Mouse (Mus musculus): Measurements from ENCODE around the gene Hoxc13. TPM values are rescaled to one million over a fixed set of nuclear protein-coding genes. Genes with fewer than 3 reads are reported as not detected.

Gene Hoxc13
- polyA plus RNA-seq (2014; fragmentation: Nextera tagmentation; extraction: Ambion mirVana): not detected in 2 replicates

DNA sequence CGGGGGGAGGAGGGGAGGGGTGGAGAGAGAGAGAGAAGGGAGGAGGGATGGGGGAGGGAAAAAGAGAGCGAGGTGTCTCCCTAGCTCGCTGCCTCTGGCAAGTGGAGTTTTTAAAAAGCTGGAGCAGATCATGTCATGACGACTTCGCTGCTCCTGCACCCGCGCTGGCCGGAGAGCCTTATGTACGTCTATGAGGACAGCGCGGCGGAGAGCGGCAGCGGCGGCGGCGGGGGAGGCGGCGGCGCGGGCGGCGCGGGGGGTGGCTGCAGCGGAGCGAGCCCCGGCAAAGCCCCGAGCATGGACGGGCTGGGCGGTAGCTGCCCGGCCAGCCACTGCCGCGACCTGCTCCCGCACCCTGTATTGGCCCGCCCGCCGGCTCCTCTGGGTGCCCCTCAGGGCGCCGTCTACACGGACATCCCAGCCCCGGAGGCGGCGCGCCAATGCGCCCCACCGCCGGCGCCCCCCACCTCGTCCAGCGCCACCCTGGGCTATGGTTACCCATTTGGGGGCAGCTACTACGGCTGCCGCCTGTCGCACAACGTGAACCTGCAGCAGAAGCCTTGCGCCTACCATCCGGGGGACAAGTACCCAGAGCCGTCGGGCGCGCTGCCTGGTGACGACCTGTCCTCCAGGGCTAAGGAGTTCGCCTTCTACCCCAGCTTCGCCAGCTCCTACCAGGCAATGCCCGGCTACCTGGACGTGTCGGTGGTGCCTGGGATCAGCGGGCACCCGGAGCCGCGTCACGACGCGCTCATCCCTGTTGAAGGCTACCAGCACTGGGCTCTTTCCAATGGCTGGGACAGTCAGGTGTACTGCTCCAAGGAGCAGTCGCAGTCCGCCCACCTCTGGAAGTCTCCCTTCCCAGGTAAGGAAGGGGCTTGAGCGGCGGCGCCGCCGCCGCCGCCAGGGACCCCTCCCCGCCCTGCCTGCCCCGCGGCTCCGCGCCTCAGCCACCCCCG, at the start of gene Hoxc13:
TSS of gene Hoxc13 (plus strand) at position 51 of the 959 bp plus-strand sequence.
- Histone ChIP-seq H3K27ac (ENCODE audit: low read depth) (no peak within 1 kb of the TSS), H3K9ac (no peak within 1 kb of the TSS), H3K4me3 (ENCODE audit: low read depth, low read length) (peak within 1 kb of the TSS; percentile 13; the same call in 1 of the 2 replicates), H3K9me3 (ENCODE audit: low read depth, low read length) (no peaks in the 10 kb centered on the region), H3K4me1 (ENCODE audit: insufficient read depth) (no peaks in the 10 kb centered on the region), H3K4me2 (peak within 1 kb of the TSS; percentile 46; the same call in 1 of the 2 replicates), H3K36me3 (ENCODE audit: insufficient read depth) (no peaks in the 10 kb centered on the region), H3K27me3 (ENCODE audit: insufficient read depth, low read length) (peaks cover 99% of the 10 kb centered on the region)
- 2% methylated on average over 72 of the region's 88 CpGs for WGBS
- DNase-seq (peak; percentile 31), ATAC-seq (ENCODE audit: insufficient read depth) (peak; percentile 36)
- TF ChIP-seq CTCF (IDR thresholded peaks at IDR 0.05; ENCODE audit: low read depth): no peak

DNA sequence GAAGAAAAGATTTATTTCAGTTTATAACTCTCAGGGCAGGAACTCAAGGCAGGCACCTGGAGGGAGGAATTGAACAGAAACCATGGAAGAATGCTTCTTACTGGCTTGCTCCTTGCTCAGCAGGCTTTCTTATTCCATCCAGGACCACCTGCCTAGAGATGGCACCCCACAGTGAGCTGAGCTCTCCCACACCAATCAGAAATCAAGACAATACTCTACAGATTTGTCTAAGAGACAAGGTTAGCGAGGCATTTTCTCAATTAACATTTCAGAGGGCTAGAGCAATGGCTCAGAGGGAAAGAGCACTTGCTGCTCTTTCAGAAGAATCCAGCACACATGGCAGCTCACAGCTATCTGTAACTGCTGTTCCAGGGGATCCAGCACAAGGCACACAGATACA, 35.1 kb upstream of the Hoxc13 start:
- no peak for TF ChIP-seq CTCF (IDR thresholded peaks at IDR 0.05; ENCODE audit: low read depth)
- DNase-seq (no peak), ATAC-seq (ENCODE audit: insufficient read depth) (no peak)
- H3K36me3 ChIP-seq (ENCODE audit: insufficient read depth): no peaks in the 10 kb centered on the region
- H3K4me3 ChIP-seq (ENCODE audit: low read depth, low read length): no peak overlapping the region
- no peaks in the 10 kb centered on the region for H3K9me3 ChIP-seq (ENCODE audit: low read depth, low read length)
- H3K27ac ChIP-seq (ENCODE audit: low read depth): no peak overlapping the region
- no peak overlapping the region for H3K4me2 ChIP-seq
- H3K9ac ChIP-seq: no peak overlapping the region
- H3K27me3 ChIP-seq (ENCODE audit: insufficient read depth, low read length): no peaks in the 10 kb centered on the region
- WGBS: 44% methylated on average over 1 of the region's 1 CpGs
- H3K4me1 ChIP-seq (ENCODE audit: insufficient read depth): no peaks in the 10 kb centered on the region

DNA sequence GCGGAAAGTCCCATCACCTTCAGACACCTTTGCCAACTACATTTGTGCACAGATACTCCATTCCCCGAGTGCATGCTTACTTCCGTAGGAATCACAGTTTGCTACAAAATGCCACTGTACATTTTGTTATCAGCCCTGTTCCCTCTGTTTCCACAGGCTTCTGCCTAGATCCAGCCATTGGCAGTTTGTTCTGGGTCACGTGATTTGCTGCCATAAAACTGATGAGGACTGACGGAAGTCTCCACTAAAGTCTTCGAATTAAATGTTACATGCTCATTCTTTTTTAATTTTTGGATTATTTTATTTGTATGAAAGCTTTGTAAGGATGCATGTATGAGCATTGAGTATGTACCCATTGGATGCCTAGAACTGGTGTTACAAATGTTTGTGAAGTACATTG, 25.8 kb upstream of the Hoxc13 start:
- no peak overlapping the region for H3K9ac ChIP-seq
- H3K4me3 ChIP-seq (ENCODE audit: low read depth, low read length): no peak overlapping the region
- H3K9me3 ChIP-seq (ENCODE audit: low read depth, low read length): no peaks in the 10 kb centered on the region
- H3K4me2 ChIP-seq: no peak overlapping the region
- no peak for ATAC-seq (ENCODE audit: insufficient read depth)
- TF ChIP-seq CTCF (IDR thresholded peaks at IDR 0.05; ENCODE audit: low read depth): no peak
- WGBS: 80% methylated on average over 6 of the region's 6 CpGs
- no peaks in the 10 kb centered on the region for H3K36me3 ChIP-seq (ENCODE audit: insufficient read depth)
- no peaks in the 10 kb centered on the region for H3K4me1 ChIP-seq (ENCODE audit: insufficient read depth)
- DNase-seq: no peak
- peaks cover 14% of the 10 kb centered on the region; the same call in 1 of the 2 replicates for H3K27me3 ChIP-seq (ENCODE audit: insufficient read depth, low read length)
- no peak overlapping the region for H3K27ac ChIP-seq (ENCODE audit: low read depth)

DNA sequence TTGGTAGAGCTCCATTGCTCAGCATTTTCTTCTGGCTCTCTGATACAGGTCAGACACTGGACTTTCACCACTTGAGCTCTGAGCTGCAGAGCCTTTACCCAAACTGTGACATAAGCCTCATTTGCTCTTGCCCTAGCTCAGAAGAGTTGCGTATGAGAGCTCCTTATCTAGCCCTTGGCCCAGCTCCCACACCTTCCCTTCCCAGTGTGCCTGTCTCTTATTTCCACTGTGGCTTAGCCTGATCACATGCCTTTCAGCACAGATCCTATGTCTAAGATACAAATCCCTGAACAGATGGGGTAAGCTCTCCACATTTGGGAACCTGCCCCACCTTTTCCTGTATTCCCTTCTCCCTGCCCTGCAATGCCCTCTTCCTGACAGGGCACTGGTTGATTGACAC, 16.0 kb upstream of the Hoxc13 start:
- ATAC-seq (ENCODE audit: insufficient read depth) (no peak), DNase-seq (no peak)
- Histone ChIP-seq H3K36me3 (ENCODE audit: insufficient read depth) (no peaks in the 10 kb centered on the region), H3K27ac (ENCODE audit: low read depth) (no peak overlapping the region), H3K4me1 (ENCODE audit: insufficient read depth) (no peaks in the 10 kb centered on the region), H3K4me2 (no peak overlapping the region), H3K4me3 (ENCODE audit: low read depth, low read length) (no peak overlapping the region), H3K9me3 (ENCODE audit: low read depth, low read length) (no peaks in the 10 kb centered on the region), H3K9ac (no peak overlapping the region), H3K27me3 (ENCODE audit: insufficient read depth, low read length) (peaks cover 60% of the 10 kb centered on the region)
- TF ChIP-seq CTCF (IDR thresholded peaks at IDR 0.05; ENCODE audit: low read depth): no peak
- WGBS: 10% methylated on average over 1 of the region's 1 CpGs

DNA sequence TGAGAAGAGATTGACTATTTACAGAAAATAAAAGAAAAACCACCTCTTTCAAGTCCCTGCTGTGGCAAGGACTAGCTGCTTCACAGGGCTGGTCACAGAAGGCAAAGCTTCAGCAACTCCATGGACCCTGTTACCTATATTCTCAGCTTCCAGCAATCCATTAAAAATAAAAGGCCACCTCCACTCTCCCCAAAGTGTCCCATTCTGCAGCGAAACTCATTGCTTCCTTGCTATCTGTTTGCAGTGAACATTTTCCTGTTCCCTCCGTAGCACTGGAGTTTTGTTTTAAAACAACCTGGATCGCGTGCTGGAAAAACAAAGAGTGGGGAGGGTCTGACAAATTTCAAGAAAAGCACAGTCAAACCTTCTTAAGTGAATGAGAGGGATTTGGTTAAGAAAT, 11.4 kb upstream of the Hoxc13 start:
- Histone ChIP-seq H3K27me3 (ENCODE audit: insufficient read depth, low read length) (peaks cover 96% of the 10 kb centered on the region), H3K36me3 (ENCODE audit: insufficient read depth) (no peaks in the 10 kb centered on the region), H3K27ac (ENCODE audit: low read depth) (no peak overlapping the region), H3K4me1 (ENCODE audit: insufficient read depth) (no peaks in the 10 kb centered on the region), H3K4me2 (no peak overlapping the region), H3K9me3 (ENCODE audit: low read depth, low read length) (no peaks in the 10 kb centered on the region), H3K4me3 (ENCODE audit: low read depth, low read length) (no peak overlapping the region), H3K9ac (no peak overlapping the region)
- no peak for DNase-seq
- WGBS: 2% methylated on average over 4 of the region's 4 CpGs
- TF ChIP-seq CTCF (IDR thresholded peaks at IDR 0.05; ENCODE audit: low read depth): no peak
- no peak for ATAC-seq (ENCODE audit: insufficient read depth)

DNA sequence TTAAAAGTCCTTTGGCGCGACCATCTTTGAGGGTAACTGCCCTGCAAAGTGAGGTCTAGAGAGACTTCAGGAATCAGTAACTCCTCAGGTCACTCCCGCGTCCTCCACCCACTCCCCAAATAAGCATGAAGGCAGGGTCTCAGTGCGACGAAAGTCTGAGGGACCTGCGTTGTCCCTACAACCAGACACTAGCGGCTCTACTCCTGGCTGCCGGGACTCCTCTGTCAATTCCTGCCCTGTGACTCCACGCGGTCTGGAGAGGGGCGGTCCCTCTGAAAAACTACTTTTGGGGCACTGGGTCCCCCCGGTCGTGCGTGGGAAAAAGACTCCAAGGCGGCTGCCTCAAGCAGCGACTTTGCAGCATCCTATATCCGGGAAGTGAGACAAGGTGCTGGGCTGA, 10.9 kb upstream of the Hoxc13 start:
- TF ChIP-seq CTCF (IDR thresholded peaks at IDR 0.05; ENCODE audit: low read depth): no peak
- DNase-seq (no peak), ATAC-seq (ENCODE audit: insufficient read depth) (no peak)
- H3K4me2 ChIP-seq: no peak overlapping the region
- no peaks in the 10 kb centered on the region for H3K4me1 ChIP-seq (ENCODE audit: insufficient read depth)
- H3K36me3 ChIP-seq (ENCODE audit: insufficient read depth): no peaks in the 10 kb centered on the region
- H3K9ac ChIP-seq: no peak overlapping the region
- no peaks in the 10 kb centered on the region for H3K9me3 ChIP-seq (ENCODE audit: low read depth, low read length)
- H3K4me3 ChIP-seq (ENCODE audit: low read depth, low read length): no peak overlapping the region
- peaks cover 96% of the 10 kb centered on the region for H3K27me3 ChIP-seq (ENCODE audit: insufficient read depth, low read length)
- under 1% methylated on average over 18 of the region's 18 CpGs for WGBS
- H3K27ac ChIP-seq (ENCODE audit: low read depth): no peak overlapping the region

DNA sequence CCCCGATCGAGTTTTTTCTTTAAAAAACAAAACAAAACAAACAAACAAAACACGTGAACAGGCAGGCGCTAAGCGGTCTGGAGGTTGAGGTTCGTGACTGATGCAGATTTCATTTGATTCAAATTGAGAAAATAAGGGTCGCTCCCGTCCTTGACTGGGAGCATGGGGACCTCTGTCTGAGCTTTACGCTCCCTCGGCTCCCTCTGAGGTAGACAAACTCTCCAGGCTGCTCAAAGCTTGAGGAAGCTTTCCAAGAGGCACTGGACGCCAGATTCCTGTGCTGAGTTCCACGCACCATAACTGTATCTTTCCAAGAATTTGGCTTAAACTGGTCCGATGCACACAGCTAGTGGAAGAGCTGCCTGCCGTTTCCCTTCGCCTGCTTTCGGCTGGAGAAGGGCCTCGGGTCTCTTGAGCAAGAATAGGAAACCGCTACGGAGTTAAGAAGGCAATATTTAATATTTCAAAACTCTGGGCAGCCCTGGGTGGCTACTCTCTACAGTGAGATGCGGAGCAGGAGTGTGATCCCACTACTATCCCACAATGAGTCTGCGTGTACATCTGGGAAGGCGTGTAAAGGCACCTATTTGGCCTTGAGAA, 10.3 kb upstream of the Hoxc13 start:
- H3K4me2 ChIP-seq: no peak overlapping the region
- H3K9me3 ChIP-seq (ENCODE audit: low read depth, low read length): no peaks in the 10 kb centered on the region
- H3K4me3 ChIP-seq (ENCODE audit: low read depth, low read length): no peak overlapping the region
- DNase-seq: no peak
- H3K36me3 ChIP-seq (ENCODE audit: insufficient read depth): no peaks in the 10 kb centered on the region
- H3K27ac ChIP-seq (ENCODE audit: low read depth): no peak overlapping the region
- no peak for TF ChIP-seq CTCF (IDR thresholded peaks at IDR 0.05; ENCODE audit: low read depth)
- 2% methylated on average over 22 of the region's 22 CpGs for WGBS
- H3K9ac ChIP-seq: no peak overlapping the region
- no peaks in the 10 kb centered on the region for H3K4me1 ChIP-seq (ENCODE audit: insufficient read depth)
- ATAC-seq (ENCODE audit: insufficient read depth): no peak
- peaks cover 96% of the 10 kb centered on the region for H3K27me3 ChIP-seq (ENCODE audit: insufficient read depth, low read length)

Measured in lung, embryonic 14.5 days (tissue).